Mouse (Mus musculus) fibroblast of lung, adult 2 months (primary cell): ENCODE results near the gene Ankdd1a.

ENCODE experiments used
- DNase-seq: peaks from one replicate; pipeline ENCODE4 v3.0.0-alpha.2; 2011; ENCODE audit warnings: low read depth

The Ankdd1a gene

GRCm38 (mm10) chr9:65519807-65520504, at the start of gene Ankdd1a:
Gene Ankdd1a, minus strand, starts transcription at chr9:65520193.
- no peak for DNase-seq

DNA sequence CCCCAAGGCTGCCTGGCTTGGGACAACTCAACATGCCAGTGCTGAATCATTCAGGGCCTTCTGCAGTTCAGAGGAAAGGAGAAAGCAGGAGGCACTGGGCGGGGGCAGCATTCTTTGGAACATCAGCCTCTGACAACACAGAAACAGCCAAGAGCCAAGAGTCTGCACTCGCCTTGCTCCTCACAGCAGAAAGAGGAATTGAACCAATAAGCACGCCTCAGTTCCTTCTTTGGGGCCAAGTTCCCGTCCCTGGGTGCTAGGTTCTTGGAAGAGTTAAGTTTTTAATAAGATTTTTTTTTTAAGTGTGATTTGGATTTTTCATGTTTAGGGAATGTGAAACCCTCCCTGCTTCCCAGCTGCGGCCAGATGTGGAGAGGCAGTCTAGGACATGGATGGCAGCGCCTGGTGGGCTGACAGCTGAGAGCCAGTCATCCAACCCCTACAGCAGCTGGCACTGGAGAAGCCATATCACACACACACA, 49.5 kb upstream of the Ankdd1a start:
- DNase-seq = no peak

DNA sequence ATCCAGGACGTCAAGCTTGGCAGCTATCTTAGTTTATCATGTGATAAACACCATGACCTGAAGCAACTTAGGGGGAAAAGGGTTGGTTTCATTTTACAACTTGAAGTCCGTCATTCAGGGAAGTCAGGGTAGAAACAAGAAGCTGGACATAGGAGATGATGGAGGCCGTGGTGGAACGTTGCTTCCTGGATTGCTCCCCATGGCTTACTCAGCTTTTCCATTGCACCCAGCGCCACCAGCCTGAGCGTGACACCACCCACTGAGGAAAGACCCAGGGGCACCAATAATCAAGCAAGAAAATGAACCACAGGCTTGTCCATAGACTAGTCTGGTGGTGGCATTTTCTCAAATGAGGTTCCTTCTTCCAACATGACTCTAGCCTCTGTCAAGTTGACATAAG, 48.8 kb upstream of the Ankdd1a start:
- no peak for DNase-seq

DNA sequence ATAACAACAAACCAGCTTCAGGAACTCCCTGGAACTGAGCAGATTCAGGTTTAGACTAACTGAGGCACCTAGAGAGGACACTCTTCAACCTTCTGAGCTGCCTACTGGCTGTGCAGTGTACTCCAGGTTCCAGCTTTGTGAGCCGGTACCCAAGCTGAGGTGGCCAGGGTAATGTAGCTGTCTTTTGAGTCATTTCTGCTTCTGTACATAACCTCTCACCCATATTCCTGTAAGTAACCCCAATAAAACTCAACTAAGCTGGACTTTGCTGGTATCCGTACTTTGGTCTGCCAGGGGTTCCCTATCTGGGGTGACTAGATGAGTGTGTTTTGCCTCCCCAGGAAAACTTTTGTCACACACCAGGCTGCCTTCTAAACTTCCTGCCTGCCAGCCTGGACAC, 44.7 kb upstream of the Ankdd1a start:
- DNase-seq = no peak

DNA sequence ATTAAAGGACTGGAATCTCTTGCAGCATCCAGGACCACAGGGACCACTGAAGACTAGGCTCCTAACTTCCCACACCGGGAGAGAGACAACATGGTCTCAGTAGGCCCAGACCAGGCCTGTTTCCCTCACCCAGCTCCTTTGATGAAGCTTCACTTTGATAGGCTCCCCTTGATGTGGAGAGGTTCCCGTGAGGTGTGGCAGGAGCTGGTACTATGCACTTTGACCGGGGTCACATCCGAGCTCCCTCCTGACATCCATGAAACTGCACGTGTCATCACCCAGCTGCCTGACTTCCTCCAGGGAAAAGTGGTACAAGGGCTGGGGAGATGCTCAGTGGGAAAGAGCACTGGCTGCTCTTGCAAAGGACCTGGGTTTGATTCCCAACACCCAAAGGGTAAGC, 43.1 kb upstream of the Ankdd1a start:
- DNase-seq = no peak

DNA sequence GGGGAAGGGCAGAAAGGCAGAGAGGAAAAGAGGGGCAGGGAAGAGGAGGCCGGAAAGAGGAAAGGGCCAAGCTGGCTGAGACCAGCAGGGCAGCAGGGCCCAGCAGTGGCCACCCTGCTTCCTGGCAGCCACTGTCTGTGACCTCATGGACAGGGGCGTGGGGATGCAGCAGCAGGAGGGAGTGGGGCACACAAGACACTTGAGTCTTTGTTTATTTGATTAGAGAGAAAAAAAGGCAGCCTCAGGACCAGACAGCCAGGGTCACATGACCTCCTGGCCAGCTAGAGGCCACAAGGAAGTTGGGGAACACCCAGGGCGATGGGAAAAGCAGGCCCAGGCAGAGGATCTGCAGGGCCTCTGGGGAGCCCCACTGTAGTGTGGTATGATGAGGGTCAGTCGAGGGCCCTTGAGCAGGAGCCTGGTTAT, 42.1 kb upstream of the Ankdd1a start:
- DNase-seq = no peak

DNA sequence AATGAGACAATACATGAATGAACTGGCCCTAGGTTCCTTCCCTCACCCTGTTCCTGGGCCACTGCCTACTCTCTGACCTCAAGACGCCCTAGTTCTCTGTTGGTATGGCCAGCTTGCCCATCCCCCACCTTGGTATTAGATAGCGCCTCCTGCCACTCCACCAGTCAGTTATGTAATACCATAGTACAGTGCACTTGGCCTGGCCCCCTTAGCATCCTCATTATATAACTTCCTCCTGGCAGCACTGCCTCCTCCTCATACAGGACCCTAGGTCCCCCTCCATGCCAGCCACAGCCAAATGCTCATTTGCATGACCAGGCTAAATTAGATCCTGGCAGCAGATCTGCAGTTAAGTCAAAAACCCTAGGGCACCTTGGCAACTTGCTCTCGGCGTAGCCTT, 41.0 kb upstream of the Ankdd1a start:
- DNase-seq = no peak

GRCm38 (mm10) chr9:65558806-65559205, 38.8 kb upstream of the Ankdd1a start:
- no peak for DNase-seq

GRCm38 (mm10) chr9:65556979-65557378, 37.0 kb upstream of the Ankdd1a start:
- DNase-seq = no peak

DNA sequence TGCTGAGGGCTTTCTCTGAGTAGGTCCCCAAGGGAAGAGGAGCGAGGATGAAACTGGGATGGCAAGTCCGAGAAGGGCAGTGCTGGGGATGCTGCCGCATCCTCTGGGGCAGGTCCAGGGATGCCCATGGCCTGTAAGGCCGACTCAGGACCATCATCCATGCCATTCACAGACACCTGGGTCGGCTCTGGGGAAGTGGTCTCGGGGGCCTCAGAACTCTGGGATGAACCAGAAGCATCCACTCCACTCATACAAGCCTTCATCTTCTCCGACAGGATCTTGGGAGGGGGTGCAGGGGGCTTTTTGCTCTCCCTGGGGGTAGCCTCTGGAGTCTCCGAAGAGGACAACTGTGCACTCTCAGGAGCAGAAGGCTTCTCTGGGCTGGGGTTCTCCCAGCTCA, 36.4 kb upstream of the Ankdd1a start:
- DNase-seq = no peak

- DNase-seq = no peak
Measured at GRCm38 (mm10) chr9:65555621-65556020, 35.6 kb upstream of the Ankdd1a start.

DNA sequence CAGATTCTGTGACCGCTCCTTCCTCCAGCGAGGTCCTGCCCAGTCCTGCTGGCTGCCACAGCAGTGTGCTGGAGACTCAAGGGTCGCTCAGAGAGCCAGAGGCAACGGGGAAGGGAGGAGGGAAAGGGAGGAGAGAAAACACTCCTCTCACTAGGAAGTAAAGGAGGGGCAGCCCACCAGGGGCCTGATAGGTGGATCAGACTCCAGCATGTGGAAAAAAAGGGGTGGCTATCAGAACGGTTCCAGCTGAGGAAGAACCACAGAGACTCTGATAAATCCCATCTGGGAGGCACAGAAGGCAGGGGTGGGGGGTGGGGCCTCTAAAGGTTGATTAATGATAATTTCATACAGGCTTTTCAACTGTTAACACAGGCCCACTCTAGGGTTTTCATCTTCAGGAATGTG, 35.0 kb upstream of the Ankdd1a start:
- DNase-seq = no peak

DNA sequence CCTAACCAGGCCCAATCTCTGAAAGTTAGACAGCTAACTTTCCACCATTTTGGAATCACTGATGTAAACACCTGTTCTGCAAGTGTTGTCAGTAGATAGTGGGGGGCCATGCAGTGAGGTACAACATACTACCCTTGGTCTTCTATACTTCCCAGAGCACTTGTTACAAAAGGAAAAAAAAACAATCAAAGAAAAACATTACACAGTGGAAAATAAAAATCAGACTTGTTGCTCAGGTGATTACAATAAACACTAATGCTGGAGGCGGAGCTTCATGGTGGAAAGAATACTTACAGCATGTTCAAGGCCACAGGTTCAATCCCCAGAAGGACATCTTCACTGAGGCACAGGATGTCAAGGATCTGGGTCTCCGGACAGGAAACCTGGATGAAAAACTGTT, 32.7 kb upstream of the Ankdd1a start:
- DNase-seq = no peak

DNA sequence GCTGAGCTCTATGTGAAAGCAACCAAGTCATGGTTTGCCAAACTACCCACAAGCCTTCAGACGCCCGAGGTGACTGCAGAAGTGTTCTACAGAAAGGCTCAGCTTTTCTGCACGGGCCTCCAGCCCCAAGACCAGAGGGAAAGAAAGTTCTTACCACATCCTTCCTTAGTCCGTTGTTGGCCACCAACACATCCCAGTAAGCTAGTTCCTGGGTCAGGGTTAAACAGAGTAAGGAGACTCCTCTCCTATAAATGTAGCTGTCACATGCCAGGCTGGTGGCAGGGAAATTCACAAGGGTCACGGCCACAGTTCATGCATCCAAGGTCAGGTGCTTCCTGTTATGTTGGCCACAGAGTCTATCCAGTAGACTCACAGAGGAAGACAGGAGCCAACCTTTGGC, 32.1 kb upstream of the Ankdd1a start:
- DNase-seq = no peak

DNA sequence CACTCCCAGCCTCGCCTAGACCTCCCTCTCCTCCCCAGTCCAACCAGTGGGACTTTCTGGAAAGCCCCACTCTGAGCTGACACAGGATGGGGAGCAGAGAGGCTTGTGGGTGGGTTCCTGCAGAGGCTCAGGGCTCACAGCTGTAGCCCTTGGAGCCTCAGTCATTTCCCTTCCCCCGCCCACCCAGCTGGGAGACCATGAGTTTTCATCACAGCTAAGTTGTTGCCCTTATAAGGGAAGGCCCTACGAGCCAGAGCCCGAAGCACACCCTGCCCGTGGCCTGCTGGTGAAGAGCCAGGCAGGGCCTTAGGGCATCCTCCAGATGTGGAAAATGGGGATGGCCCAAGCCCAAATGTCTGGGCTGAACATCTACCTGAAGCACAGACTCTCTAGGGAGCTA, 31.0 kb upstream of the Ankdd1a start:
- peak; percentile 85 for DNase-seq

DNA sequence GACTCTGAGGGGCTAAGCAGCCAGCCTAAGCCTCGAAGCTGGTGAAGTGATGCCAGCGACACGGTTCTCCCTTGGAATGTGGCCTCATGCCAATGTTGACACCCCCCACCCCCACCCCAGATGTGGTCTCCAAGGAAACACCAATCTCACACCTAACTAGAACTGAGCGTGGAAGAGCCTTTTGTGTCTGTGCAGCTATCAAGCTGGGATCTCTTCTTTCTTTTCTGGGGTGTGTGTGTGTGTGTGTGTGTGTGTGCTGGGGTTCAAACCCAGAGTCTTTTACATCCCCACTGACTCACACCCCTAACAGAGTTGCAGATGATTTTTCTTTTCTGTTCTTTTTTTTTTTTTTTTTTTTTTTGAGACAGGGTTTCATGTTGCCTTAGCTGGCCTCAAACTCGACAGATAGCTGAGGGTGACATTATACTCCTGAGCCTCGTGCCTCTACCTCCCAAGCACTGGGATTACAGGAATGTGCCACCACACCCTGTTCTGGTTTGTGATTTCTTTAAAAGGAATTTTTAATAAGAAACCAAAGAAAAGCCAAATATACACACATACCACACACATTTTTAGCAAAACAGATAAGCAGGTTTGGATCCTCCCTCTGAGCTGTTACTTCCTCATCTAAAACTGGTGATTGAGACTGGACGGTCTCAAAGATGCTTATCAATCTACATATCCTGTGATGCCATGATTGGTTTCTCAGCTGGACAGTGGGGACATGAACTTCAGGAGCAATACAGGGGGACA, 30.3 kb upstream of the Ankdd1a start:
- peak; percentile 51 for DNase-seq

DNA sequence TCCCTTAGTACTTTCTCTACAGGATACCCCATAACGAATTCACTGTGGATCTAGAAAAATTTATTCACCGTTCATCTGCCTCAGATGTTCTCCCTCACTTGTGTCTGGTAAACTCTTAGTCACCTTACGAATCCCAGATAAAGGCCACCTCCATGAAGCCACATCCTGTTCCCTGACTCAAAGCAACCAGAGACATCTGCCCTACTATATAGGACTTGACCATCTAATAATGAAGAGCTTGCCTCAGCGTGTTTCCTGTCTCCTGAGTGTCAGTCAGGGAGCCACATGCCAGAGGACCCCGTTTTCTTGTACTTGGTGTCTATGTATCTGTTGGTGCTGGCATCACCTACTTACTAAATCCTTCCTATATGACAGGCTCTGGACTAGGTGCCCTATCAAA, 29.6 kb upstream of the Ankdd1a start:
- DNase-seq = no peak

GRCm38 (mm10) chr9:65549139-65549538, 29.1 kb upstream of the Ankdd1a start:
- no peak for DNase-seq

DNA sequence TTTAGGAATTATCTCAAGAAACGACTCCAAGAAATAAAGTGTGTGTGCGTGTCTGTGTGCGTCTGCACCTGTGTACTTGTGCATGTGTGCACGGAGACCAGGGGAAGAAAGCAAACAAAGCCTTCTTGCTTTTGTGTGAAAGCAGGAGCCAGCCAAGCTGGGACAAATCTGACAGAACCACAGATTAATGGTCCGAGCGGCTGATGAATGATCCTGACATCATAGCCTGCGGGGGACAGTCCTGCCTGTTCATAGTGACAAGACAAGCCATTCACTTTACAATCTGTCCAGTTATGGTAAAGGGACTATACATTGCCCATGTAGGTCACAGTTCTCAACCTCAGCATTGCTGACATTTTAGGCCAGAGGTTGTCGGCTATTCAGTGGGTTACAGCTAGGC, 28.3 kb upstream of the Ankdd1a start:
- DNase-seq = no peak

DNA sequence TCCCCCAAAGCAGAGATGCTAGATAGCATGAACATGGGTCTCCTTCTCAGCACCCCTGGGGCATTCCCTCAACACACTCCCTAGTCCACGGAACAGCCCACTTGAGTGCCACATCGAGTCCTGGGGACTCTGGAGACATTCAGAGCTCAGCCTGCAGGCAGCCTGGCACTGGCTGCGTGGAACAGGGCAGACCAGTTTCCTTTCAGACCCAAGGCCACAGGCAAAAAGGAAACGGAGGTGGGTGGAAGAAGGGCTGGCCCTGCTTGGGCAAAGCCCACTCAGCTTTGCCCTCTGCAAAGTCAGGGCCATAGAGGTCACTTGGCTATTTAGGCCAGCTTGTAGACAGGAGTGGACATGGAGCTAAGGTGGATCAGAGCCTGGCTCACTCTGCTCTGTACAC, 27.9 kb upstream of the Ankdd1a start:
- DNase-seq = no peak

DNA sequence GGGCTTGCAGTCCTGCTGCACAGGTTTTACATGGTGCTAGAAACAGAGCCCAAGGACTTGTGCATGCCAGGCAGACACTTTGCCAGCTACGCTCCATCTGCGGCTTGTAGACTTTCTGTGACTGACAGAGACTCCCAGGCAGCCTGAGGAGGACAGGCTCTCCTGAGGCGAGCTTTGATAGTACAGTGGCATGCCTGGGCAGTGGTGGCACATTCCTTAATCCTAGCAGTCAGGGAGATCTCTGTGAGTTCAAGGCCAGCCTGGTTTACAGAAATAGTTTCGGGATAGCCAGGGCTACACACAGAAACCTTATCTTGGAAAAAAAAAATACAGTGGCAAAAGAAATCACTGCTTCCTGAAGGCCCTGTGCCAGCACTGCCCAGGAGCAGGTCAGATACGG, 27.1 kb upstream of the Ankdd1a start:
- DNase-seq = no peak

DNA sequence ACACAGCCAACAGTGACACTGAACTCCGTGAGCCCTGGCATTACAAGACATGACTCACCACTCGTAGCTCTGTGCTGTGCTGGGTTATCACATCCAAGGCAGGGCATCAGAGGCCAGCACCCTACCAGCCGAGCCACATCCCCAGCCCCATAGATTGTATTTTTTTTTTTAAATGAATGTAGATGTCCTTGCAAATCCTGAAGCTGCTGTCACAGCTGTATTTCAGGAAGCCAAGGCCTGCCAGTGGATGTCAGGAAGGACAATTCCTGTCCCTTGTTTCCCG, 26.4 kb upstream of the Ankdd1a start:
- DNase-seq = peak; percentile 75

DNA sequence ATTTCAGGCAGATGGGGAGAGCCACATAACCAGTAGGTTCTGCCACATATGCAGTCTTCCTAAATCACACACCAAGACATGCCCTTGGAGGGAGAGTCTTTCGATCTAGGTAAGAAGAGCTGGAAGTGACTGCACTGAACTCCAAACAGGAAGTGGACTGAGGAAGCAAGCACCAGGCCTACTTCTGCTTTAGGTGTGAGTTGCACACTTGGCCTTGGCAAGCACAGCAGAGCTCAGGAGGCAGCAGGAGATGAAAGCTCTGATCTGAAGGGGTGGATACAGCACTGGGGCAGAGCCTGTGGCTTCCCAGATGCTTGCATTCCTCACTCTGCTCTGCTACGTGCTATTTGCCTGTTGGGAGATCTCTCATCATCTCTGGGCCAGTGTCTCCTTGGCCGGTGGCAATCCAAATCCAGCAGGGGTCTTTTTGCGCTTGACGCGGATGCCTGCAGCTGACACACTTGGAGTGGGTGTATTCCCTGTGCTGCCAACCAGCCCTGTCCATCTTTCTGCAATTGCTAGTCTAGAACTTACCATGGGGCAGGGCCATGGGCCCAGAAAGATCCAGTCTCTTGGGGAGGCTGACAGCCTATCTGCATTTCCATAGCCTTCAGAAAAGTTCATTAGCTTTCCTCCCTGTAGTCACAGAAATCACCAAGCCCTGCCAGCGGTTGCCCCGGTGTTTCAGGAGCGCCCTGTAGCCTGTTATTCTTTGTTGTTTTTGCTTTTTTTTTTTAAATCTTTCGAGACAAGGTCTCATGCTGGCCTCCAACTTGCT, 25.8 kb upstream of the Ankdd1a start:
- DNase-seq = no peak
